Mouse (Mus musculus) heart, postnatal 10 days (tissue): Measurements from ENCODE around the gene Zmat3. TPM values are rescaled to one million over a fixed set of nuclear protein-coding genes. Genes with fewer than 3 reads are reported as not detected.

Experiments used
- DNase-seq, 2 experiments: peaks; one replicate each; pipeline ENCODE4 v3.0.0; 2021
- intact Hi-C: fragments of 180-260 bp; cut with DNase I; formaldehyde crosslinking; loops from one replicate; pipeline ENCODE4 v1.15.1; 2025
- total RNA-seq, 2 experiments: library from RNA; stranded (reverse); gene quantifications; 2 replicates each; pipeline ENCODE4 v1.2.3; 2021

Gene Zmat3
- total RNA-seq, 2 experiments from 2014 or later, result 11.2 to 12.1 TPM

DNA sequence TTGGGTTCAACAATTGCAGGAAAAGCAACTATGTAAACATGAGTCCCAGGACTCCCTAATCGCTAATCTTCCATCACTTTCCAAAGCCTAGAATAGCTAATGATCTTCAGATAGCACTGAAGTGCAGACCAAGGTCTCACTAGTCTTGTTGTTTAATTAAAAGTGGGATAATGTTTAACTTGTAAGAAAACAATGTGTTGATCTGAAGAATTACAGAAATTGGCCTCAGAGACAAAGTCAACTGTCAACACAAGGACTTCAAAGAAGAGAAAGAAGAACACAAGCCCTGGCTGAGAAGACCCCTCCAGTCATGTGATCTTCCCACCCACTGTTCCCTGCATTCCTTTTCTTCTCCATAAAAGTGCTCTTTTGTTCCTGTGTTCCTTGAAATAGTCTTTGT is 61.6 kb downstream of the Zmat3 start:
- intact Hi-C loops, result no loop called here

DNA sequence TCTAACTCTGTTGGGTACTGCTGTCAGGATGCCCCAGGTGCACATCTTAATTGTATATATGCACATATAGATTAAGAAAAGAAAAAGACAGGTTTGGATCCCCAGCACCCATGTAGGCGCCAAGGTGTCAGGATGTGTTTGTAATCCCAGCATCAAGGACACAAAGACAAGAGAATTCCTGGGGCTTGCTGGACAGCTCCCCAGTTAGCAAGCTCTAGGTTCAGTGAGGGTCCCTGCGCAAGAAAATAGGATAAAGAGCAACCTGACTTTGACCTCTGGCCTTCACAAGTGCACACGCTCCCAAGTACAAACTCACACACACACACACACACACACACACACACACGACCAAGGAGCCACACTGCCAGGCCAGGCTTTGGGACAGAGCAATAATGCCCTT is 73.8 kb downstream of the Zmat3 start:
- intact Hi-C loops, result no loop called here

More for the DNA sequence above, 61.6 kb downstream of the Zmat3 start:
- DNase-seq, result no peak

More for the DNA sequence above, 73.8 kb downstream of the Zmat3 start:
- DNase-seq, result no peak

Other genes starting within 250 kb of the Zmat3 start
- gene Pik3ca, start 31.7 kb upstream of the Zmat3 start, total RNA-seq, result 10 to 100 TPM; 48.6 to 57.2 TPM
- gene Kcnmb3, start 126.2 kb upstream of the Zmat3 start, total RNA-seq, result under 1 TPM; 0.20 to 0.55 TPM
- 10 to 100 TPM; 24.0 to 30.2 TPM for gene Zfp639, start 144.2 kb upstream of the Zmat3 start, total RNA-seq
- gene Mfn1, start 163.5 kb upstream of the Zmat3 start, total RNA-seq, result 100 to 1,000 TPM; 326 to 361 TPM